Mouse (Mus musculus) small intestine, adult 2 months (tissue): ENCODE results near the gene Gsdma3. TPM values are rescaled to one million over a fixed set of nuclear protein-coding genes. Genes with fewer than 3 reads are reported as not detected.

Experiments used
- H3K27ac ChIP-seq: fragments of 200-500 bp; 2 replicates; pipeline ENCODE4 v1.5.1; 2012; ENCODE audit warnings: low read depth, low read length, control low read depth, inconsistent platforms; ENCODE audit not compliant: insufficient read depth
- H3K27me3 ChIP-seq: fragments of 200-500 bp; 2 replicates; pipeline ENCODE4 v1.6.1; 2012; ENCODE audit warnings: mild to moderate bottlenecking, moderate library complexity, low read length, inconsistent platforms; ENCODE audit not compliant: control insufficient read depth, insufficient read depth
- H3K36me3 ChIP-seq: fragments of 200-500 bp; 2 replicates; pipeline ENCODE4 v1.6.1; 2012; ENCODE audit warnings: mild to moderate bottlenecking, low read length, control low read depth, inconsistent platforms; ENCODE audit not compliant: control insufficient read depth, insufficient read depth
- H3K4me1 ChIP-seq: fragments of 200-500 bp; 2 replicates; pipeline ENCODE4 v1.6.1; 2012; ENCODE audit warnings: low read length, inconsistent platforms, mixed read lengths; ENCODE audit not compliant: control insufficient read depth, insufficient read depth, insufficient read length
- H3K4me3 ChIP-seq: fragments of 200-500 bp; 2 replicates; pipeline ENCODE4 v1.5.1; 2012; ENCODE audit warnings: low read depth, mild to moderate bottlenecking, control low read depth, inconsistent platforms, low read length, moderate library complexity
- CTCF ChIP-seq: fragments of 200-500 bp; IDR thresholded peaks from 2 replicates; pipeline ENCODE4 v1.5.1; 2012; ENCODE audit warnings: low read depth, mild to moderate bottlenecking, control low read depth, inconsistent platforms, low read length, moderate library complexity, mixed read lengths; ENCODE audit not compliant: insufficient replicate concordance, insufficient read length; ENCODE audit errors: extremely low read depth
- POLR2A ChIP-seq: fragments of 200-500 bp; IDR thresholded peaks from 2 replicates; pipeline ENCODE4 v1.6.1; 2012; ENCODE audit warnings: low read depth, mild to moderate bottlenecking, control low read depth, inconsistent platforms, low read length, moderate library complexity
- WGBS: fragments of 180-500 bp; shearing (Covaris S2); methylation state at CpG from one replicate; pipeline ENCODE4 v1.1.7; 2018; 5-methylcytosine and 5-hydroxymethylcytosine counted together
- polyA plus RNA-seq: library from polyadenylated mRNA; depleted of rRNA; stranded (reverse); fragments of >200 nt; gene quantifications from 2 replicates; pipeline ENCODE4 v1.2.3, GENCODE M21; 2012

Gene Gsdma3
- polyA plus RNA-seq, 1 experiment: not detected

- no peaks in the 10 kb centered on the region for H3K27me3 ChIP-seq
- no peak for TF ChIP-seq CTCF
- TF ChIP-seq POLR2A: no peak
- 30% methylated on average over 6 of the region's 6 CpGs for WGBS
- no peak overlapping the region for H3K4me3 ChIP-seq
- H3K36me3 ChIP-seq: no peaks in the 10 kb centered on the region
- H3K4me1 ChIP-seq: peaks cover 15% of the 10 kb centered on the region; the same call in 1 of the 2 replicates
- peak overlapping the region; percentile 90 for H3K27ac ChIP-seq
Observed at GRCm38 (mm10) chr11:98588833-98589281, 37.3 kb upstream of the Gsdma3 start.

DNA sequence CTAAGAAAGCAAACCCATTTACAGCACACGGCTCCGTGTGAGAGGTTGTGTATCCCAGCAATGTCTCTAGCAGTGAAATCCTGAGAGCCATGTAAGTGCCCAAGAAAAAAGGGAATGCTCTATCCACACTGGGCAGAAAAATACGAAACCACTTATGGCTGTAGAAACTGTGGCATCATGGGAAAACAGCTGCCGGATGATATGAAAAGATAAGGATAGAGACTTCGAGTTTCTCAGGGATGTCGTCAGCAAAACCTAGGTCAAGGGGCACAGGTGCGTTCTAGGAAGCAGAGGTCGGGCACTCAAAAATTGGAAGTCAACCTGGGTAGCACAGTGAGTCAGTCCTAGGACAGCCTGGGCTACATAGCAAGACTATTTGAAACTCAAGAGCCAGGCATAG is 36.9 kb upstream of the Gsdma3 start:
- H3K4me3 ChIP-seq: no peak overlapping the region
- no peaks in the 10 kb centered on the region for H3K27me3 ChIP-seq
- no peaks in the 10 kb centered on the region for H3K36me3 ChIP-seq
- TF ChIP-seq POLR2A: no peak
- TF ChIP-seq CTCF: no peak
- 33% methylated on average over 8 of the region's 8 CpGs for WGBS
- H3K4me1 ChIP-seq: peaks cover 13% of the 10 kb centered on the region; the same call in 1 of the 2 replicates
- H3K27ac ChIP-seq: peak overlapping the region; percentile 90

GRCm38 (mm10) chr11:98590548-98591445 is 35.4 kb upstream of the Gsdma3 start:
- no peaks in the 10 kb centered on the region for H3K27me3 ChIP-seq
- 56% methylated on average over 19 of the region's 19 CpGs for WGBS
- no peak for TF ChIP-seq CTCF
- no peak for TF ChIP-seq POLR2A
- H3K27ac ChIP-seq: no peak overlapping the region
- H3K4me1 ChIP-seq: peaks cover 13% of the 10 kb centered on the region; the same call in 1 of the 2 replicates
- H3K4me3 ChIP-seq: no peak overlapping the region
- no peaks in the 10 kb centered on the region for H3K36me3 ChIP-seq

DNA sequence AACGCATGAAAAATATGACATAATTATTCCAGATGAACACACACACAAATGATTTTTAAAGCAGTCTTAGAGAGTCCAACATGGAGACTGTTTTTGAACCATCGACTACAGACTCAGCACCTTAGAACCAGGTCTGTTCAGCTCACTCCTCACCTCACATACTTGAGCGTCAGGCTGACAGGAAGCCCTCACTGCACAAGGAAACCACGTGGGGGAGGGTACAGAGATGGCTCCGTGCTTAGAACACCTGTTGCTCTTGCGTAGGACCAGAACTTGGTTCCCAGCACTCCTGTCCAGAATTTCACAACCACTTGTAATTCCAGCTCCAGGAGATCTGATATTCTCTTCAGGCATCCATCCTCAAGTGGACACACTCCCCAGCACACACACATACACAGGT is 31.1 kb upstream of the Gsdma3 start:
- H3K27me3 ChIP-seq: peaks cover 6% of the 10 kb centered on the region; the same call in 1 of the 2 replicates
- 64% methylated on average over 6 of the region's 6 CpGs for WGBS
- H3K4me1 ChIP-seq: no peaks in the 10 kb centered on the region

DNA sequence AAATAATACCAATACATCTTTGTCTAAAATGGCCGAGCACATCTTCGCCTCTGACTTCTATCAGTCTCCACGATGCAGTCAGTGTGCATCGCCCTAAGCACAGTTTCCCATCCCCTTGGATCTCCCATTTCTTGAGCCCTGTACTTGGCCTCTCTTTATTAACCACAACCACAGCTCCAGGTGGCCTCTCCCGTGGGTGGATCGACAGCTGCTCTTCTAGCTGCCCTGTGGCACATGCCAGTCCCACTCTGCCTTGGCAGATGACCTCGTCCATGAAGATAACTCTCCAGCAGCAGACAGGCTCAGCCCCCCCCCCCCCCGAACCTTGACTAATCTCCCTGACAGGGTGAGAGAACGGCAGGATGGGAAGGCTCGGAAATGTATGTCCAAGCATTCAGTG is 30.7 kb upstream of the Gsdma3 start:
- Histone ChIP-seq H3K27me3 (peaks cover 6% of the 10 kb centered on the region; the same call in 1 of the 2 replicates), H3K27ac (no peak overlapping the region), H3K4me1 (no peaks in the 10 kb centered on the region), H3K36me3 (no peaks in the 10 kb centered on the region), H3K4me3 (no peak overlapping the region)
- TF ChIP-seq CTCF (no peak), POLR2A (no peak)
- 57% methylated on average over 10 of the region's 10 CpGs for WGBS

More for the DNA sequence above, 31.1 kb upstream of the Gsdma3 start:
- Histone ChIP-seq H3K27ac (no peak overlapping the region), H3K36me3 (no peaks in the 10 kb centered on the region), H3K4me3 (no peak overlapping the region)
- TF ChIP-seq CTCF (no peak), POLR2A (no peak)

DNA sequence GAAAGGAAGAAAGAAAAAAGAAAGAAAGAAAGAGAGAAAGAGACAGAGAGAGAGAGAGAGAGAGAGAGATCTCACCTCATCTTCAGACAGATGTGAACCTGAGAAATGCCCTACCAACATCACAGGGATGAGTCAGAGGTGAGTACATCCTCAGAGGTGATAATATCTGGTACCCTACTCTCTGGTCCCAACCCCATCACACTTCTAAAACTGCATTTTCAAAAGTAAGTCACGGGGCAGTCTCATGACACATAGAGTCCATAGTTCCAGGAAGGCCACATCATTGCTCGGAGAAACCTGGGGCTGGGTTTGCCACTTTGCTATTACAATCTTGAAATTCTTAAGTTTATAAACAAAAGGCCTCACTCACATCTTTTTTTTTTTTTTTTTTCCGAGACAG is 30.2 kb upstream of the Gsdma3 start:
- Histone ChIP-seq H3K4me1 (no peaks in the 10 kb centered on the region), H3K27ac (no peak overlapping the region), H3K4me3 (no peak overlapping the region), H3K27me3 (peaks cover 6% of the 10 kb centered on the region; the same call in 1 of the 2 replicates), H3K36me3 (no peaks in the 10 kb centered on the region)
- TF ChIP-seq POLR2A (no peak), CTCF (no peak)
- 63% methylated on average over 3 of the region's 3 CpGs for WGBS

DNA sequence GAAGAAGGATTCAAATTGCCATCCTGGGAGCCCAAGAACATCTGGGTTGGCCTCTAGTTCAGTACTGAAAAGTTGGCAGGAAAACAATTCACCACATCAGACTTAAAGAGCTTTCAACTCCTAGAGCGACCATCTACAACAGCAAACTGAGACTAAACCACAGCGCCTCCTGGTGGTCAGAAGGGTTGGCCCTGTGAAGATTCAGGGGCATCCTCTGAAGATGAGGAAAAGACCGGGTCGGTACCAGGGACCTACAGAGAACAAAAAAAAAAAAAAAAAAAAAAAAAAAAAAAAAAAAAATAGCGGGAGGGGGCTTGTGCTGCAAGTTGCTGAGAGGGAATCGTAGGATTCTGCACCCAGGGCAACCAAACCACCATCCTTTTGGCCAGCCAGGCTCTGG is 28.8 kb upstream of the Gsdma3 start:
- peak; percentile 86; the same call in 1 of the 2 replicates for TF ChIP-seq CTCF
- no peak for TF ChIP-seq POLR2A
- Histone ChIP-seq H3K4me3 (no peak overlapping the region), H3K36me3 (no peaks in the 10 kb centered on the region), H3K27ac (no peak overlapping the region), H3K4me1 (peaks cover 5% of the 10 kb centered on the region), H3K27me3 (peaks cover 11% of the 10 kb centered on the region)
- 22% methylated on average over 6 of the region's 6 CpGs for WGBS
